9 mouse cellular contexts compared by ENCODE assay signal in genomic region chr9:80688481-80689086, GRCm38 (mm10).
A peak's percentile ranks its signal among the peaks of the same experiment; 100 is the strongest.
DNase-seq lines count a peak whose midpoint lies in the region; ATAC-seq and TF ChIP-seq lines count a peak whose summit lies in the region.
"Had no signal": no experiment of that assay in that cellular context is flagged by ENCODE, and none has a peak within 500 bp of the region (broad histone marks: within the 10 kb centered on the region; RNA-seq: fewer than 3 reads in every experiment).

No protein-coding gene starts in this region.

- no peak overlapping the region for H3K4me2 ChIP-seq in forebrain, embryonic 13.5 days
- 0 out of 2 replicates have a peak overlapping the region, but pooled peaks have one; percentile 17 for H3K4me2 ChIP-seq in embryonic facial prominence, embryonic 12.5 days (replicated peaks)
- H3K4me2 ChIP-seq in hindbrain, postnatal 0 days (ENCODE audit: low read depth, low read length), result peak overlapping the region; percentile 29
- no peak overlapping the region for H3K4me2 ChIP-seq in stomach, embryonic 15.5 days

- no peak overlapping the region for H3K4me3 ChIP-seq in forebrain, embryonic 13.5 days
- no peak overlapping the region for H3K4me3 ChIP-seq in forebrain, embryonic 10.5 days
- no peak overlapping the region for H3K4me3 ChIP-seq in embryonic facial prominence, embryonic 12.5 days
- no peak overlapping the region for H3K4me3 ChIP-seq in hindbrain, postnatal 0 days (ENCODE audit: low read length)
- no peak overlapping the region for H3K4me3 ChIP-seq in stomach, embryonic 15.5 days (replicated peaks)

- 63% methylated on average over 9 of the region's 9 CpGs for WGBS in forebrain, embryonic 13.5 days
- 77% methylated on average over 9 of the region's 9 CpGs for WGBS in forebrain, embryonic 10.5 days
- 50% methylated on average over 9 of the region's 9 CpGs for WGBS in embryonic facial prominence, embryonic 12.5 days
- WGBS in hindbrain, postnatal 0 days, result 33% methylated on average over 9 of the region's 9 CpGs
- WGBS in stomach, embryonic 15.5 days, result 57% methylated on average over 9 of the region's 9 CpGs

- no peaks in the 10 kb centered on the region for H3K27me3 ChIP-seq in forebrain, embryonic 13.5 days
- no peaks in the 10 kb centered on the region for H3K27me3 ChIP-seq in forebrain, embryonic 10.5 days (ENCODE audit: poor library complexity, severe bottlenecking)
- H3K27me3 ChIP-seq in embryonic facial prominence, embryonic 12.5 days, result no peaks in the 10 kb centered on the region
- H3K27me3 ChIP-seq in hindbrain, postnatal 0 days (ENCODE audit: insufficient read depth, low read length), result no peaks in the 10 kb centered on the region
- H3K27me3 ChIP-seq in stomach, embryonic 15.5 days (replicated peaks), result no peaks in the 10 kb centered on the region
- H3K27me3 ChIP-seq: CH12.LX had no signal

- H3K4me1 ChIP-seq in forebrain, embryonic 13.5 days, result peaks cover 5% of the 10 kb centered on the region; the same call in 1 of the 2 replicates
- H3K4me1 ChIP-seq in forebrain, embryonic 10.5 days, result no peaks in the 10 kb centered on the region
- no peaks in the 10 kb centered on the region for H3K4me1 ChIP-seq in embryonic facial prominence, embryonic 12.5 days
- 0 out of 2 replicates have a peak, but pooled peaks cover 5% of the 10 kb centered on the region for H3K4me1 ChIP-seq in hindbrain, postnatal 0 days (ENCODE audit: insufficient read depth, low read length)
- no peaks in the 10 kb centered on the region for H3K4me1 ChIP-seq in stomach, embryonic 15.5 days

- H3K36me3 ChIP-seq in forebrain, embryonic 13.5 days (ENCODE audit: poor library complexity, severe bottlenecking), result no peaks in the 10 kb centered on the region
- no peaks in the 10 kb centered on the region for H3K36me3 ChIP-seq in forebrain, embryonic 10.5 days (replicated peaks)
- H3K36me3 ChIP-seq in embryonic facial prominence, embryonic 12.5 days, result no peaks in the 10 kb centered on the region
- no peaks in the 10 kb centered on the region for H3K36me3 ChIP-seq in hindbrain, postnatal 0 days (ENCODE audit: insufficient read depth, low read length)
- H3K36me3 ChIP-seq in stomach, embryonic 15.5 days, result no peaks in the 10 kb centered on the region

- DNase-seq in forebrain, embryonic 10.5 days (ENCODE audit: extremely low spot score, low spot score), result no peak
- DNase-seq in 416B (ENCODE audit: low read depth), result peak; percentile 81
- DNase-seq in hindbrain, postnatal 0 days (ENCODE audit: low spot score), result peak; percentile 73
- DNase-seq in thymus, postnatal 36 days, result no peak

- ATAC-seq in forebrain, embryonic 13.5 days, result peak; percentile 67
- no peak for ATAC-seq in embryonic facial prominence, embryonic 12.5 days (ENCODE audit: insufficient number of reproducible peaks, insufficient read depth, low FRiP score, low TSS enrichment)
- peak; percentile 83 for ATAC-seq in hindbrain, postnatal 0 days
- ATAC-seq in stomach, embryonic 15.5 days (ENCODE audit: insufficient read depth, low FRiP score, low read depth), result peak; percentile 87
- no peak for ATAC-seq in monocyte, adult 5-6 weeks (replicated peaks; ENCODE audit: insufficient number of reproducible peaks, low FRiP score, low TSS enrichment, poor library complexity, severe bottlenecking)

- no peak overlapping the region for H3K27ac ChIP-seq in forebrain, embryonic 13.5 days
- H3K27ac ChIP-seq in forebrain, embryonic 10.5 days, result no peak overlapping the region
- no peak overlapping the region for H3K27ac ChIP-seq in embryonic facial prominence, embryonic 12.5 days
- H3K27ac ChIP-seq in hindbrain, postnatal 0 days, result no peak overlapping the region
- no peak overlapping the region for H3K27ac ChIP-seq in stomach, embryonic 15.5 days

- no peaks in the 10 kb centered on the region for H3K9me3 ChIP-seq in forebrain, embryonic 13.5 days (replicated peaks)
- no peaks in the 10 kb centered on the region for H3K9me3 ChIP-seq in forebrain, embryonic 10.5 days
- no peaks in the 10 kb centered on the region for H3K9me3 ChIP-seq in embryonic facial prominence, embryonic 12.5 days
- H3K9me3 ChIP-seq in hindbrain, postnatal 0 days (ENCODE audit: low read length), result no peaks in the 10 kb centered on the region
- no peaks in the 10 kb centered on the region for H3K9me3 ChIP-seq in stomach, embryonic 15.5 days

- no peak for TF ChIP-seq CTCF in hindbrain, postnatal 0 days (IDR thresholded peaks at IDR 0.05; ENCODE audit: low read depth)

- no peak overlapping the region for H3K9ac ChIP-seq in forebrain, embryonic 13.5 days
- no peak overlapping the region for H3K9ac ChIP-seq in embryonic facial prominence, embryonic 12.5 days
- H3K9ac ChIP-seq in hindbrain, postnatal 0 days (replicated peaks; ENCODE audit: low read length), result no peak overlapping the region
- H3K9ac ChIP-seq in stomach, embryonic 15.5 days, result no peak overlapping the region

Comparison
In these comparisons a context has a peak if more than half of its experiments do, and no peak if none do; other contexts are left out.
1. ATAC-seq: peak in forebrain, embryonic 13.5 days (single experiment), hindbrain, postnatal 0 days (single experiment) and stomach, embryonic 15.5 days (single experiment); none in embryonic facial prominence, embryonic 12.5 days (single experiment) and monocyte, adult 5-6 weeks (single experiment).
2. H3K4me2 ChIP-seq: peak in embryonic facial prominence, embryonic 12.5 days (single experiment) and hindbrain, postnatal 0 days (single experiment); none in forebrain, embryonic 13.5 days (single experiment) and stomach, embryonic 15.5 days (single experiment).
3. DNase-seq: peak in 416B (single experiment) and hindbrain, postnatal 0 days (single experiment); none in forebrain, embryonic 10.5 days (single experiment) and thymus, postnatal 36 days (0 of 2).